Mouse (Mus musculus): ENCODE results near the gene Klhl36.

GRCm38 (mm10) chr8:119888012-119888411 is 25.9 kb downstream of the Klhl36 start:
- TF ChIP-seq CTCF (IDR thresholded peaks at IDR 0.05; ENCODE audit: borderline replicate concordance, extremely low read depth, insufficient read depth, insufficient read length) (no peak), POLR2A (IDR thresholded peaks at IDR 0.05; ENCODE audit: borderline replicate concordance, extremely low read depth, insufficient read depth, insufficient read length, poor library complexity, severe bottlenecking) (no peak)

All from brain, embryonic 14.5 days (tissue).